Mouse (Mus musculus) small intestine, adult 2 months (tissue): ENCODE measurements around the gene Abca3. TPM values are rescaled to one million over a fixed set of nuclear protein-coding genes. Genes with fewer than 3 reads are reported as not detected.

Source experiments
- H3K27ac ChIP-seq: fragments of 200-500 bp; 2 replicates; pipeline ENCODE4 v1.5.1; 2012; ENCODE audit warnings: low read depth, low read length, control low read depth, inconsistent platforms; ENCODE audit not compliant: insufficient read depth
- H3K27me3 ChIP-seq: fragments of 200-500 bp; 2 replicates; pipeline ENCODE4 v1.6.1; 2012; ENCODE audit warnings: mild to moderate bottlenecking, moderate library complexity, low read length, inconsistent platforms; ENCODE audit not compliant: control insufficient read depth, insufficient read depth
- H3K36me3 ChIP-seq: fragments of 200-500 bp; 2 replicates; pipeline ENCODE4 v1.6.1; 2012; ENCODE audit warnings: mild to moderate bottlenecking, low read length, control low read depth, inconsistent platforms; ENCODE audit not compliant: control insufficient read depth, insufficient read depth
- H3K4me1 ChIP-seq: fragments of 200-500 bp; 2 replicates; pipeline ENCODE4 v1.6.1; 2012; ENCODE audit warnings: low read length, inconsistent platforms, mixed read lengths; ENCODE audit not compliant: control insufficient read depth, insufficient read depth, insufficient read length
- H3K4me3 ChIP-seq: fragments of 200-500 bp; 2 replicates; pipeline ENCODE4 v1.5.1; 2012; ENCODE audit warnings: low read depth, mild to moderate bottlenecking, control low read depth, inconsistent platforms, low read length, moderate library complexity
- CTCF ChIP-seq: fragments of 200-500 bp; IDR thresholded peaks from 2 replicates; pipeline ENCODE4 v1.5.1; 2012; ENCODE audit warnings: low read depth, mild to moderate bottlenecking, control low read depth, inconsistent platforms, low read length, moderate library complexity, mixed read lengths; ENCODE audit not compliant: insufficient replicate concordance, insufficient read length; ENCODE audit errors: extremely low read depth
- POLR2A ChIP-seq: fragments of 200-500 bp; IDR thresholded peaks from 2 replicates; pipeline ENCODE4 v1.6.1; 2012; ENCODE audit warnings: low read depth, mild to moderate bottlenecking, control low read depth, inconsistent platforms, low read length, moderate library complexity
- WGBS: fragments of 180-500 bp; shearing (Covaris S2); methylation state at CpG from one replicate; pipeline ENCODE4 v1.1.7; 2018; 5-methylcytosine and 5-hydroxymethylcytosine counted together
- polyA plus RNA-seq: library from polyadenylated mRNA; depleted of rRNA; stranded (reverse); fragments of >200 nt; gene quantifications from 2 replicates; pipeline ENCODE4 v1.2.3, GENCODE M21; 2012

The Abca3 gene
- polyA plus RNA-seq, 1 experiment = 37.0 TPM

DNA sequence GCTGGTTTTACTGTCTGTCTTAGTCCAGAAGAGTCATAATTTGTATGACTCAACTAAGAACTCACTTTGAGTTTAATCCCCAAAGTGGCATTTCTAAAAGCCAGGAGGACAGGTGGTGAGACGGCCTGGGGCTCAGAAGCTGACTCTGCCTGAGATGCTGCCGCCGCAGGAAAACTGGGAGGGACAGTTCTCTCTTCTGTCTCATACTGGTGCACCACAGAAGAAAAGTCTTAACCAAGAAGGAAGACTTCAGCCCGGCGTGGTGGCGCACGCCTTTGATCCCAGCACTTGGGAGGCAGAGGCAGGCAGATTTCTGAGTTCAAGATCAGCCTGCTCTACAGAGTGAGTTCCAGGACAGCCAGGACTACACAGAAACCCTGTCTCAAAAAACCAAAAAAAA lies 74.2 kb downstream of the Abca3 start:
- peak overlapping the region; percentile 96 for H3K27ac ChIP-seq
- H3K4me3 ChIP-seq = no peak overlapping the region
- 43% methylated on average over 7 of the region's 7 CpGs for WGBS
- TF ChIP-seq POLR2A = no peak
- H3K36me3 ChIP-seq = peaks cover 38% of the 10 kb centered on the region
- H3K27me3 ChIP-seq = no peaks in the 10 kb centered on the region
- H3K4me1 ChIP-seq = peaks cover 3% of the 10 kb centered on the region; the same call in 1 of the 2 replicates

DNA sequence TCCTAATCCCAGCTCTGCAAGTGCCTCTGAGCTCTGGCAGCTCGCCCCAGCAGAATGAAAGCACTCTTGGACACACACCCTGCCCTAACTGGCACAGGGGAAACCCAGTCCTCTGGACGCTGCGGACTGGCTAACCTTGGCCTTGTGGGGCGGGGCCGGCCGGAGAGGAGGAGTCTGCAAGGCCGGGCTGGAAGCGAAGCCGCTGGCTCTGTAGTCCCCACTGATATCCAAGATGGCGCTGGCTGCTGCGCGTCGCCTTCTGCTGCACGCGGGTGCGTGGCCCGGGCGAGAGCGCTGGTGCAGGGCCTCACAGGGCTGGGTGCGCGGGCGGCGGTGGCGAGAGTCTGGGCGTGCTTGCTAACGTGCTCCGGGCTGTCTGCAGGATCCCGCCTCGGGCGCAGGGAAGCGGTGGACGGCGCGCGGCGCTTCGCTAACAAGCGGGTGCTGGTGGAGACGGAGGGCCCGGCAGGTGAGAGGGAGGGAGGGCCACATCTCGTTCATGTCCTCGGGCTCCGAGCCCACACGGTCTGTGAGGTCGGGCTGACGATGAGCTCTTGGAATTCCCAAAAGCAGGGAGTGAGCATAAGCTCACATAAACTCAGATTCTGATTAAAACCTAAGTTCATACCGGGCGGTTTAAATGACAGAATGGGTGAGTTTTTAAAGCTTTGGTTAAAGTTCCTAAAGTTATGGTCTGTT lies 74.9 kb downstream of the Abca3 start, which contains the start of gene Eci1:
Eci1 (plus strand) TSS at position 171 of the 699 bp plus-strand sequence.
- H3K4me3 ChIP-seq = peak within 1 kb of the TSS; percentile 100
- peaks cover 3% of the 10 kb centered on the region for H3K4me1 ChIP-seq
- WGBS = under 1% methylated on average over 48 of the region's 48 CpGs
- H3K27me3 ChIP-seq = no peaks in the 10 kb centered on the region
- H3K36me3 ChIP-seq = peaks cover 31% of the 10 kb centered on the region
- TF ChIP-seq POLR2A (peak; percentile 94), CTCF (peak; percentile 12; the same call in 1 of the 2 replicates)
- H3K27ac ChIP-seq = peak within 1 kb of the TSS; percentile 96

DNA sequence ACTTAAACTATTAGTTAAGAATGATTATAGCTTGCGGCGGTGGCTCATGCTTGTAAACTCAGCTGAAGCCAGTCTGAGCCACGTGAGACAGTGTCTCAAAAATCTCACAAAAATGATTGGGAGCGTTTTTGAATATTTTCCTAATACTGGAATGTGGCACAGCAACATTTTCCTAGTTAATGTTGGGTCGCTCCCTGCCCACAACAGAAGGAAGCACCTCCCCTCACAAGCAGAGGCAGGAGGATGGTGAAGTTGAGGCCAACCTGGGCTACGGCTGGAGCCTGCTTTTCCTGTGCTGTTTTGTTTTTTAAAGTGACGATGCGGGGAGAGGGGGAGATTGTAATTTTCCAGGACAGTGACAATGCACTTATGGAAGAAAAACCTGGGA lies 75.4 kb downstream of the Abca3 start:
- H3K4me3 ChIP-seq = peak overlapping the region; percentile 100
- H3K27ac ChIP-seq = peak overlapping the region; percentile 96
- peaks cover 28% of the 10 kb centered on the region for H3K36me3 ChIP-seq
- TF ChIP-seq POLR2A (no peak), CTCF (no peak)
- no peaks in the 10 kb centered on the region for H3K27me3 ChIP-seq
- peaks cover 3% of the 10 kb centered on the region for H3K4me1 ChIP-seq
- 1% methylated on average over 8 of the region's 8 CpGs for WGBS

DNA sequence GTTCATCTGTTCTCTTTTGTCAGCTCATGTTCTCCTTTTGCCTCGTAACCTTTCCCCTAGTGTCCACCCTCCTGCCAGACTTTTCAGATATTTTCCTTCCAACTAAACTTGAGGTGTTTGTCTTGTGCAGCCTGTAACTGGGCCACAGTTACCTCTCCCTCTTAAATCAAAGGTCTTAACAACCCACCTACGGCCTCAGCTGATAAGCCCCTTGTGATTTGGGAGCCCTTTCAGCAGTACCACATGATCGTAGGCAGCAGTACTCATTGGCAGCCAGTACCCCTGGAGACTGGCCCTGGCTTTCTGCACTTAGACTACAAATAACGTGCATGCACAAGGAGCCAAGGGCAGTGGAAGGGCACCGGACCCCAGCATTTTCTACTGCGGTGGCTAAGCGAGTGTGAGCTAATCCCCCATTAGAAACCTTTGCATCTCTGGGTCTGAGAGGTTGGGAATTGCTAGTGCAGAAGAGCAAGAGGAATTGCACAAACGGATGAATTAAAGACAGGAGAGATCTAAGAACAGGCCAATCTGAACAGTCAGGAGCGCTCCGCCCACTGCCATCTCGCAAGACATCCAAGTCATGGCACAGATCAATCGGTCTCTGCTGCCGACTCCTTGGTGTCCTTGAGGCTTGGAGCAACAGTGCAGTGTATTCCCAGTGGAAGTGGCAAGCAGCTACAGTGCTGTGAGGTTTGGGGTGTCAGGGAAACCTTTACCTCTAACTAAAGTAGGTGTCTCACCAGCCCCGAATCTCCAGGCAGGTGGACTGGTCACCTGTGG lies 77.6 kb downstream of the Abca3 start:
- H3K4me1 ChIP-seq = peaks cover 3% of the 10 kb centered on the region
- WGBS = 66% methylated on average over 14 of the region's 14 CpGs
- no peak overlapping the region for H3K27ac ChIP-seq
- H3K36me3 ChIP-seq = peaks cover 15% of the 10 kb centered on the region
- H3K4me3 ChIP-seq = no peak overlapping the region
- no peaks in the 10 kb centered on the region for H3K27me3 ChIP-seq
- no peak for TF ChIP-seq CTCF
- no peak for TF ChIP-seq POLR2A

DNA sequence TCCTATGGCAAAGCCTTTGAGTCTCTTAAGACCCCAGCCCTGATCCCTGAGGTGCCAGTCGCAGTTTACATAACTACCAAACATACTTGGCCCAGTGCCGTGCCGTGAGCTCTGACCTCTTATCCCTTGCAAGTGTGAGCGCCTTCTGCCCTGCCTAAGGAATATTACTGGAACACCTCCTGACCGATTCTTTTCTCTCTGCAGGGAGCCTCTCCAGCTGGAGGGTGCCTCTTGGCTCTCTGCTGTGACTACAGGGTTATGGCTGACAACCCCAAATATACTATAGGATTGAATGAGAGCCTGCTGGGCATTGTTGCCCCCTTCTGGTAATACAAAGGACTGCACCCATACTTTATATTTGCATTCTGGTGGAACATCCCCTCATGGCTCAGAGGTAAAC lies 85.3 kb downstream of the Abca3 start:
- Histone ChIP-seq H3K27me3 (no peaks in the 10 kb centered on the region), H3K4me3 (no peak overlapping the region), H3K36me3 (peaks cover 60% of the 10 kb centered on the region), H3K4me1 (no peaks in the 10 kb centered on the region), H3K27ac (no peak overlapping the region)
- 78% methylated on average over 5 of the region's 5 CpGs for WGBS
- TF ChIP-seq POLR2A (no peak), CTCF (peak; percentile 49; the same call in 1 of the 2 replicates)

DNA sequence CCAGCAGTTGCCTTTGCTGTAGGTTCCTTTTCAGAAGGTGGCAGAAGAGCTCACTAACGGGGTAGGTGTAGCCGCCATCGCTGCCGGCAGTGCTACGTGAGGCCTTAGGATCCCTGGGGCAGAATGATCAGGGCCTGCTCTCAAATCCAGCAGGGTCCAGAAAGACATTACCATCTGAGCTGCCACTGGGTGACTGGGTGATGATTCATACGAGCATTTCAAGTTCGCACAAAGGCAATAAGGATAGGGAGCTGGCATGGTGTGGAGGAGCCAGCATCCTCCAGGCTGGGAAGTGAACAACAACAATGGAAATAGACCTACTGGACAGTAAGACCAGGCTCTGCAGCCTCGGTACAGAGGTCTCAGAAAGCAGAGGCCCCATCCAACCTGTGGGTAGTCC lies 88.6 kb downstream of the Abca3 start:
- H3K27ac ChIP-seq = no peak overlapping the region
- H3K36me3 ChIP-seq = peaks cover 66% of the 10 kb centered on the region
- H3K4me3 ChIP-seq = no peak overlapping the region
- TF ChIP-seq CTCF (no peak), POLR2A (no peak)
- H3K4me1 ChIP-seq = no peaks in the 10 kb centered on the region
- 92% methylated on average over 8 of the region's 8 CpGs for WGBS
- no peaks in the 10 kb centered on the region for H3K27me3 ChIP-seq

DNA sequence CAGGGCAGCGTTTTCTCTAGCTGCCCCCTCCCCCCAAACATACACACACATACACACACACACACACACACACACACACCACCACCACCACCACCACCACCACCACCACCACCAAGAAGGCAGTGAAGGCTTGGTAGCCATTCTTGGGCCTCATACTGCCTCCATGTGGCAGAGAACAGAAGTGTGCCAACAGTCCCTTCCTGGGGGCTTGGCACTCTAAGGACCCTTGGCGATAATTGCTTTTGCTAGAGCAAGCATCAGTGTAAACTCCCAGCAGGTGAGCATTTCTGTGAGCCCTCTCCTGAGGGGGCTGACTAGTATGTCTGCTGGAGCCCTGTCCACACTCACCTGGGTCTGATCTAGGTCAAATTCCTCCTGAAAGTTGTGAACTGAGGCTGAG lies 89.4 kb downstream of the Abca3 start:
- WGBS = 52% methylated on average over 2 of the region's 2 CpGs
- H3K4me3 ChIP-seq = no peak overlapping the region
- H3K36me3 ChIP-seq = peaks cover 69% of the 10 kb centered on the region
- TF ChIP-seq POLR2A (no peak), CTCF (peak; percentile 9; the same call in 1 of the 2 replicates)
- no peaks in the 10 kb centered on the region for H3K27me3 ChIP-seq
- no peaks in the 10 kb centered on the region for H3K4me1 ChIP-seq
- no peak overlapping the region for H3K27ac ChIP-seq
